In the genomic region with DNA sequence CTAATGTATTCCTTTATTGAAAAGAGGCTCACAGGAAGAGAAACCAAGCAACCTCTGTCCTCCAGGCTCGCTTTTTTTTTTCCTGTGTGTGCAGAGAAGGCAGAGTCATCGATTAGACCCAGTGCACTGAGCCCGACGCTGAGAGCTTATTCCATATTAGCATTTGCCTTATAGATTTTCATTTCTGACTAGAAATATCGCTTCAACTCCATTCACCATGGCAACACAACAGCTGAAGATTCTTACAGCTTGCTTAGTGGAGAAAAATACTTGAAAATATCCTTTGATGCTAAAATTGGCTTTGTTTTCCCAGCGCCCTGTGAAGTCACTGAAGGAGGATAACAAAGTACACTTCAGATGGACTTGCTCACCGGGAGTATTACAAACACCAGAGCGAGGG, we compare ENCODE assay signal across 22 mouse cellular contexts. TPM values are rescaled to one million over a fixed set of nuclear protein-coding genes. Genes with fewer than 3 reads are reported as not detected.
A peak's percentile ranks its signal among the peaks of the same experiment; 100 is the strongest.
DNase-seq lines count a peak whose midpoint lies in the region; ATAC-seq lines count a peak whose summit lies in the region.
"Had no signal": no experiment of that assay in that cellular context is flagged by ENCODE, and none has a peak within 500 bp of the region (broad histone marks: within the 10 kb centered on the region; RNA-seq: fewer than 3 reads in every experiment).

No protein-coding gene starts in this region.

- H3K9me3 ChIP-seq in forebrain, embryonic 16.5 days (ENCODE audit: control insufficient read depth, low read length): no peaks in the 10 kb centered on the region
- H3K9me3 ChIP-seq in forebrain, embryonic 12.5 days: no peaks in the 10 kb centered on the region
- no peaks in the 10 kb centered on the region for H3K9me3 ChIP-seq in midbrain, embryonic 14.5 days (ENCODE audit: control insufficient read depth, low read length)
- no peaks in the 10 kb centered on the region for H3K9me3 ChIP-seq in midbrain, embryonic 10.5 days (replicated peaks)
- H3K9me3 ChIP-seq: embryonic facial prominence, embryonic 13.5 days; heart, embryonic 10.5 days; hindbrain, embryonic 13.5 days had no signal

- H3K27ac ChIP-seq in forebrain, embryonic 16.5 days (ENCODE audit: low read length): 0 out of 2 replicates have a peak overlapping the region, but pooled peaks have one; percentile 26
- no peak overlapping the region for H3K27ac ChIP-seq in forebrain, embryonic 12.5 days
- no peak overlapping the region for H3K27ac ChIP-seq in midbrain, embryonic 14.5 days (replicated peaks; ENCODE audit: low read depth, low read length)
- H3K27ac ChIP-seq in midbrain, embryonic 10.5 days (replicated peaks): no peak overlapping the region
- H3K27ac ChIP-seq: embryonic facial prominence, embryonic 13.5 days; heart, embryonic 10.5 days; hindbrain, embryonic 13.5 days; hindbrain, postnatal 0 days had no signal

- WGBS in forebrain, embryonic 16.5 days: 82% methylated on average over 8 of the region's 8 CpGs
- WGBS in forebrain, embryonic 12.5 days: 85% methylated on average over 8 of the region's 8 CpGs
- 80% methylated on average over 8 of the region's 8 CpGs for WGBS in midbrain, embryonic 14.5 days
- WGBS in midbrain, embryonic 10.5 days: 81% methylated on average over 8 of the region's 8 CpGs

- H3K36me3 ChIP-seq in forebrain, embryonic 16.5 days (ENCODE audit: control insufficient read depth, insufficient read depth): no peaks in the 10 kb centered on the region
- no peaks in the 10 kb centered on the region for H3K36me3 ChIP-seq in forebrain, embryonic 12.5 days (replicated peaks)
- H3K36me3 ChIP-seq in midbrain, embryonic 14.5 days (ENCODE audit: control insufficient read depth, insufficient read depth, low read length): no peaks in the 10 kb centered on the region
- H3K36me3 ChIP-seq in midbrain, embryonic 10.5 days: no peaks in the 10 kb centered on the region
- H3K36me3 ChIP-seq: embryonic facial prominence, embryonic 13.5 days; heart, embryonic 10.5 days; hindbrain, embryonic 13.5 days had no signal

- H3K4me3 ChIP-seq in forebrain, embryonic 16.5 days (replicated peaks; ENCODE audit: low read length): no peak overlapping the region
- H3K4me3 ChIP-seq in forebrain, embryonic 12.5 days (replicated peaks): no peak overlapping the region
- H3K4me3 ChIP-seq in midbrain, embryonic 14.5 days (replicated peaks; ENCODE audit: low read depth, low read length): no peak overlapping the region
- no peak overlapping the region for H3K4me3 ChIP-seq in midbrain, embryonic 10.5 days
- H3K4me3 ChIP-seq: embryonic facial prominence, embryonic 13.5 days; heart, embryonic 10.5 days; hindbrain, embryonic 13.5 days had no signal

- ATAC-seq in forebrain, embryonic 16.5 days: no peak
- ATAC-seq in forebrain, embryonic 12.5 days (ENCODE audit: low FRiP score): no peak
- no peak for ATAC-seq in midbrain, embryonic 14.5 days (ENCODE audit: low FRiP score, low TSS enrichment)
- ATAC-seq: hindbrain, postnatal 0 days had no signal

- H3K4me2 ChIP-seq in forebrain, embryonic 16.5 days (ENCODE audit: low read length): no peak overlapping the region
- no peak overlapping the region for H3K4me2 ChIP-seq in forebrain, embryonic 12.5 days
- no peak overlapping the region for H3K4me2 ChIP-seq in midbrain, embryonic 14.5 days (ENCODE audit: low read length)
- H3K4me2 ChIP-seq: embryonic facial prominence, embryonic 13.5 days; hindbrain, embryonic 13.5 days had no signal

- no peak overlapping the region for H3K9ac ChIP-seq in forebrain, embryonic 16.5 days (replicated peaks; ENCODE audit: low read depth, low read length)
- no peak overlapping the region for H3K9ac ChIP-seq in forebrain, embryonic 12.5 days
- no peak overlapping the region for H3K9ac ChIP-seq in midbrain, embryonic 14.5 days (replicated peaks; ENCODE audit: low read length)
- H3K9ac ChIP-seq: embryonic facial prominence, embryonic 13.5 days; hindbrain, embryonic 13.5 days had no signal

- peak; percentile 33 for DNase-seq in midbrain, embryonic 14.5 days
- no peak for DNase-seq in midbrain, embryonic 10.5 days (ENCODE audit: low spot score)
- peak; percentile 26 to 30 for DNase-seq in right cerebral cortex, adult 2 months (ENCODE audit: low spot score in 2 of 2)
- DNase-seq in right cerebral cortex, postnatal 14 days: no peak
- peak; percentile 39 for DNase-seq in telencephalon, adult 2 months (ENCODE audit: low read depth, low spot score)
- no peak for DNase-seq in heart, postnatal 10 days
- DNase-seq: adrenal gland, postnatal 14 days; cerebellum, adult 11 months; cerebellum, adult 9-10 months; cerebellum, postnatal 25 days; gastrocnemius, postnatal 10 days; heart, adult 18-20 months; heart, postnatal 14 days had no signal

- no peaks in the 10 kb centered on the region for H3K4me1 ChIP-seq in forebrain, embryonic 16.5 days (replicated peaks; ENCODE audit: control insufficient read depth, insufficient read depth, low read length)
- no peaks in the 10 kb centered on the region for H3K4me1 ChIP-seq in forebrain, embryonic 12.5 days
- H3K4me1 ChIP-seq in midbrain, embryonic 14.5 days (ENCODE audit: control insufficient read depth, insufficient read depth, low read length): no peaks in the 10 kb centered on the region
- H3K4me1 ChIP-seq in midbrain, embryonic 10.5 days: peaks cover 15% of the 10 kb centered on the region
- H3K4me1 ChIP-seq: embryonic facial prominence, embryonic 13.5 days; heart, embryonic 10.5 days; hindbrain, embryonic 13.5 days had no signal

- no peaks in the 10 kb centered on the region for H3K27me3 ChIP-seq in forebrain, embryonic 16.5 days (replicated peaks; ENCODE audit: control insufficient read depth, insufficient read depth, low read length)
- H3K27me3 ChIP-seq in forebrain, embryonic 12.5 days: no peaks in the 10 kb centered on the region
- no peaks in the 10 kb centered on the region for H3K27me3 ChIP-seq in midbrain, embryonic 14.5 days (ENCODE audit: control insufficient read depth, insufficient read depth, low read length)
- H3K27me3 ChIP-seq in midbrain, embryonic 10.5 days (ENCODE audit: low read depth, poor library complexity, severe bottlenecking): no peaks in the 10 kb centered on the region
- H3K27me3 ChIP-seq: embryonic facial prominence, embryonic 13.5 days; hindbrain, embryonic 13.5 days had no signal

- intact Hi-C loops in heart, postnatal 10 days (cut with DNase I): no loop called here

RNA-seq across cellular contexts. Expression of a gene that starts 26.6 kb away (rescaled TPM):
- 13.8 and 17.6 TPM in 2 replicates for polyA plus RNA-seq in forebrain, embryonic 16.5 days (2015; fragmentation: Nextera tagmentation; extraction: Ambion mirVana)
- 5.2 and 6.6 TPM in 2 replicates for polyA plus RNA-seq in forebrain, embryonic 12.5 days (2016; fragmentation: Nextera tagmentation; extraction: Ambion mirVana)
- 30.2 and 36.3 TPM in 2 replicates for polyA plus RNA-seq in midbrain, embryonic 14.5 days (2014; fragmentation: Nextera tagmentation; extraction: Ambion mirVana)
- 1.8 and 2.8 TPM in 2 replicates for polyA plus RNA-seq in midbrain, embryonic 10.5 days (2016; fragmentation: Nextera tagmentation; extraction: Ambion mirVana)
- not detected for total RNA-seq in heart, postnatal 10 days (2021)
- total RNA-seq: heart, adult 18-20 months; heart, postnatal 14 days; hematopoietic stem cell, adult 5-6 weeks; MEL had no signal
- polyA plus RNA-seq: C2C12 had no signal

Comparison
In these comparisons a context has a peak if more than half of its experiments do, and no peak if none do; other contexts are left out.
1. DNase-seq: peak in midbrain, embryonic 14.5 days (single experiment), right cerebral cortex, adult 2 months (2 of 2) and telencephalon, adult 2 months (single experiment); none in midbrain, embryonic 10.5 days (single experiment), right cerebral cortex, postnatal 14 days (single experiment) and heart, postnatal 10 days (0 of 2).